Mouse (Mus musculus) limb, embryonic 11.5 days (tissue): ENCODE measurements at regions not wholly inside any gene's neighbourhood (a gene's known extent, or its start where the extent isn't known, plus 50 kb on each side); places are given as distances from the start of the nearest gene placed in this dataset.

Source experiments
- ATAC-seq: fragments of 200-750 bp; cut with Nextera tagmentation; 2 replicates; pipeline ENCODE4 v1.8.0; 2017; ENCODE audit warnings: low read depth; ENCODE audit not compliant: insufficient number of reproducible peaks, low FRiP score, low TSS enrichment
- DNase-seq: peaks from one replicate; pipeline ENCODE4 v3.0.0-alpha.2; 2015; ENCODE audit warnings: low spot score
- H3K27ac ChIP-seq: fragments of 300-500 bp; sonication (generic); replicated peaks from 2 replicates; pipeline ENCODE4 v1.5.1; 2014; ENCODE audit warnings: low read depth, mild to moderate bottlenecking, low read length
- H3K27me3 ChIP-seq: fragments of 300-500 bp; sonication (generic); 2 replicates; pipeline ENCODE4 v1.6.1; 2014; ENCODE audit warnings: mild to moderate bottlenecking, low read length, mixed read lengths; ENCODE audit not compliant: control insufficient read depth, insufficient read depth
- H3K36me3 ChIP-seq: fragments of 300-500 bp; sonication (generic); 2 replicates; pipeline ENCODE4 v1.6.1; 2014; ENCODE audit warnings: mild to moderate bottlenecking, low read length, moderate library complexity, mixed read lengths; ENCODE audit not compliant: control insufficient read depth, insufficient read depth
- H3K4me1 ChIP-seq: fragments of 300-500 bp; sonication (generic); 2 replicates; pipeline ENCODE4 v1.6.1; 2014; ENCODE audit warnings: low read length, mixed read lengths; ENCODE audit not compliant: control insufficient read depth, insufficient read depth
- H3K4me2 ChIP-seq: fragments of 300-500 bp; sonication (generic); 2 replicates; pipeline ENCODE4 v1.6.1; 2014; ENCODE audit warnings: low read depth, mild to moderate bottlenecking, moderate library complexity; ENCODE audit not compliant: severe bottlenecking
- H3K4me3 ChIP-seq: fragments of 300-500 bp; sonication (generic); 2 replicates; pipeline ENCODE4 v1.5.1; 2014; ENCODE audit warnings: low read depth, low read length
- H3K9ac ChIP-seq: fragments of 300-500 bp; sonication (generic); 2 replicates; pipeline ENCODE4 v1.6.1; 2014; ENCODE audit warnings: mild to moderate bottlenecking, low read length
- H3K9me3 ChIP-seq: fragments of 300-500 bp; sonication (generic); 2 replicates; pipeline ENCODE4 v1.6.1; 2016; ENCODE audit warnings: low read length; ENCODE audit not compliant: control insufficient read depth
- WGBS: fragments of 180-500 bp; shearing (Covaris S2); extraction: QIAGEN DNeasy Blood & Tissue Kit; methylation state at CpG from one replicate; pipeline ENCODE4 v1.1.7; 2014; 5-methylcytosine and 5-hydroxymethylcytosine counted together

- 55% methylated on average over 3 of the region's 3 CpGs for WGBS
- no peak for DNase-seq
- no peaks in the 10 kb centered on the region for H3K36me3 ChIP-seq
- no peak for ATAC-seq
- no peaks in the 10 kb centered on the region for H3K4me1 ChIP-seq
- H3K4me2 ChIP-seq: no peak overlapping the region
- no peak overlapping the region for H3K27ac ChIP-seq
- H3K4me3 ChIP-seq: no peak overlapping the region
- no peaks in the 10 kb centered on the region for H3K9me3 ChIP-seq
- H3K9ac ChIP-seq: no peak overlapping the region
- H3K27me3 ChIP-seq: no peaks in the 10 kb centered on the region
Observed at GRCm38 (mm10) chr16:76741141-76741540, 272.4 kb upstream of the Usp25 start.

- 88% methylated on average over 4 of the region's 4 CpGs for WGBS
- H3K4me2 ChIP-seq: no peak overlapping the region
- no peaks in the 10 kb centered on the region for H3K4me1 ChIP-seq
- no peak overlapping the region for H3K4me3 ChIP-seq
- DNase-seq (no peak), ATAC-seq (no peak)
- no peaks in the 10 kb centered on the region for H3K27me3 ChIP-seq
- H3K9ac ChIP-seq: no peak overlapping the region
- H3K36me3 ChIP-seq: no peaks in the 10 kb centered on the region
- H3K27ac ChIP-seq: no peak overlapping the region
- no peaks in the 10 kb centered on the region for H3K9me3 ChIP-seq
Observed at GRCm38 (mm10) chr16:76725991-76726390, 287.5 kb upstream of the Usp25 start.

- H3K9ac ChIP-seq: no peak overlapping the region
- no peak for DNase-seq
- no peak overlapping the region for H3K4me3 ChIP-seq
- no peak overlapping the region for H3K4me2 ChIP-seq
- H3K4me1 ChIP-seq: no peaks in the 10 kb centered on the region
- no peaks in the 10 kb centered on the region for H3K36me3 ChIP-seq
- no peaks in the 10 kb centered on the region for H3K9me3 ChIP-seq
- ATAC-seq: no peak
- H3K27ac ChIP-seq: no peak overlapping the region
- 41% methylated on average over 8 of the region's 8 CpGs for WGBS
- H3K27me3 ChIP-seq: no peaks in the 10 kb centered on the region
Observed at GRCm38 (mm10) chr16:76725271-76725670, 288.2 kb upstream of the Usp25 start.

GRCm38 (mm10) chr16:76718809-76719208 is 294.7 kb upstream of the Usp25 start:
- 85% methylated on average over 1 of the region's 1 CpGs for WGBS
- H3K4me2 ChIP-seq: no peak overlapping the region
- no peak overlapping the region for H3K4me3 ChIP-seq
- no peaks in the 10 kb centered on the region for H3K27me3 ChIP-seq
- ATAC-seq: no peak
- H3K9me3 ChIP-seq: no peaks in the 10 kb centered on the region
- no peak overlapping the region for H3K27ac ChIP-seq
- no peaks in the 10 kb centered on the region for H3K36me3 ChIP-seq
- no peak for DNase-seq
- no peak overlapping the region for H3K9ac ChIP-seq
- no peaks in the 10 kb centered on the region for H3K4me1 ChIP-seq

- no peaks in the 10 kb centered on the region for H3K4me1 ChIP-seq
- no peaks in the 10 kb centered on the region for H3K36me3 ChIP-seq
- DNase-seq (no peak), ATAC-seq (no peak)
- H3K27me3 ChIP-seq: no peaks in the 10 kb centered on the region
- H3K9me3 ChIP-seq: no peaks in the 10 kb centered on the region
- no peak overlapping the region for H3K4me2 ChIP-seq
- 92% methylated on average over 1 of the region's 1 CpGs for WGBS
- no peak overlapping the region for H3K27ac ChIP-seq
- H3K4me3 ChIP-seq: no peak overlapping the region
- H3K9ac ChIP-seq: no peak overlapping the region
Observed at GRCm38 (mm10) chr16:76718147-76718546, 295.4 kb upstream of the Usp25 start.

- Histone ChIP-seq H3K27ac (no peak overlapping the region), H3K4me2 (no peak overlapping the region), H3K36me3 (no peaks in the 10 kb centered on the region), H3K27me3 (no peaks in the 10 kb centered on the region), H3K9me3 (no peaks in the 10 kb centered on the region), H3K4me3 (no peak overlapping the region), H3K4me1 (no peaks in the 10 kb centered on the region), H3K9ac (no peak overlapping the region)
- no peak for DNase-seq
- WGBS: 44% methylated on average over 6 of the region's 6 CpGs
- ATAC-seq: no peak
Observed at GRCm38 (mm10) chr16:76694913-76695312, 318.6 kb upstream of the Usp25 start.

- DNase-seq (no peak), ATAC-seq (no peak)
- Histone ChIP-seq H3K27ac (no peak overlapping the region), H3K9me3 (no peaks in the 10 kb centered on the region), H3K9ac (no peak overlapping the region), H3K36me3 (no peaks in the 10 kb centered on the region), H3K4me1 (no peaks in the 10 kb centered on the region), H3K4me3 (no peak overlapping the region), H3K27me3 (no peaks in the 10 kb centered on the region), H3K4me2 (no peak overlapping the region)
- 91% methylated on average over 18 of the region's 18 CpGs for WGBS
Observed at GRCm38 (mm10) chr16:76687735-76688447, 314.3 kb upstream of the Nrip1 start.

GRCm38 (mm10) chr16:76685562-76685961 is 311.9 kb upstream of the Nrip1 start:
- DNase-seq: no peak
- WGBS: 65% methylated on average over 8 of the region's 8 CpGs
- H3K9ac ChIP-seq: no peak overlapping the region
- H3K4me1 ChIP-seq: no peaks in the 10 kb centered on the region
- H3K27ac ChIP-seq: no peak overlapping the region
- ATAC-seq: no peak
- no peak overlapping the region for H3K4me3 ChIP-seq
- no peaks in the 10 kb centered on the region for H3K27me3 ChIP-seq
- no peaks in the 10 kb centered on the region for H3K9me3 ChIP-seq
- H3K36me3 ChIP-seq: no peaks in the 10 kb centered on the region
- H3K4me2 ChIP-seq: no peak overlapping the region
